Mouse (Mus musculus) kidney, adult 10 weeks (tissue): Measurements from ENCODE around the gene Irak2. TPM values are rescaled to one million over a fixed set of nuclear protein-coding genes. Genes with fewer than 3 reads are reported as not detected.

ENCODE experiments used
- polyA plus RNA-seq: library from polyadenylated mRNA; stranded (reverse); fragments of 350-450 nt; fragmentation: Illumina TruSeq; extraction: RNeasy Lipid Tissue Mini Kit (QIAGEN cat#74804); gene quantifications from one replicate; pipeline ENCODE4 v1.2.3, GENCODE M21; 2014; ENCODE audit warnings: low read depth, low replicate concordance

The Irak2 gene
- polyA plus RNA-seq: 8.8 TPM

GRCm38 (mm10) chr6:113638302-113639040 is at the start of gene Irak2:
Irak2 (plus strand) TSS chr6:113638467.

GRCm38 (mm10) chr6:113600543-113601139 is 37.6 kb upstream of the Irak2 start, which contains the start of gene Fancd2os:
Fancd2os (minus strand) TSS chr6:113600715.

GRCm38 (mm10) chr6:113604432-113605223 is 33.6 kb upstream of the Irak2 start, which contains the start of gene Brk1:
Brk1 (plus strand) TSS chr6:113604772.

GRCm38 (mm10) chr6:113623941-113624751 is 14.1 kb upstream of the Irak2 start, which contains the start of gene Vhl:
Vhl (plus strand) TSS chr6:113623959.

GRCm38 (mm10) chr6:113696582-113697221 is 58.4 kb downstream of the Irak2 start, which contains the start of gene Tatdn2:
Tatdn2 (plus strand) TSS chr6:113697050.

GRCm38 (mm10) chr6:113719878-113720277 is 81.6 kb downstream of the Irak2 start, which contains the start of gene Ghrl:
Ghrl (minus strand) TSS chr6:113719880.

GRCm38 (mm10) chr6:113740236-113741217 is 102.3 kb downstream of the Irak2 start, which contains the start of gene Sec13:
Sec13 (minus strand) TSS chr6:113740743.

Other genes starting within 250 kb of the Irak2 start
- 0.32 TPM for gene Ttll3, start 249.2 kb upstream of the Irak2 start, polyA plus RNA-seq
- 0.69 TPM for gene Rpusd3, start 219.1 kb upstream of the Irak2 start, polyA plus RNA-seq
- 0.24 TPM for gene Cidec, start 202.7 kb upstream of the Irak2 start, polyA plus RNA-seq
- gene Jagn1, start 195.9 kb upstream of the Irak2 start, polyA plus RNA-seq: 29.4 TPM
- gene Il17re, start 180.0 kb upstream of the Irak2 start, polyA plus RNA-seq: 4.5 TPM
- 6.2 TPM for gene Il17rc, start 167.0 kb upstream of the Irak2 start, polyA plus RNA-seq
- 1.5 TPM for gene Creld1, start 155.2 kb upstream of the Irak2 start, polyA plus RNA-seq
- not detected for gene Prrt3, start 136.5 kb upstream of the Irak2 start, polyA plus RNA-seq
- gene Emc3, start 106.8 kb upstream of the Irak2 start, polyA plus RNA-seq: 92.6 TPM
- 0.16 TPM for gene Fancd2, start 106.8 kb upstream of the Irak2 start, polyA plus RNA-seq
- 7.1 TPM for gene Fancd2os, start 37.8 kb upstream of the Irak2 start, polyA plus RNA-seq
- gene Brk1, start 33.7 kb upstream of the Irak2 start, polyA plus RNA-seq: 46.0 TPM
- gene Vhl, start 14.5 kb upstream of the Irak2 start, polyA plus RNA-seq: 20.6 TPM
- gene Tatdn2, start 58.6 kb downstream of the Irak2 start, polyA plus RNA-seq: 24.3 TPM
- not detected for gene Ghrl, start 81.4 kb downstream of the Irak2 start, polyA plus RNA-seq
- gene Sec13, start 102.3 kb downstream of the Irak2 start, polyA plus RNA-seq: 21.0 TPM